Mouse (Mus musculus) stomach, postnatal 0 days (tissue): ENCODE results near the gene Fxyd3. TPM values are rescaled to one million over a fixed set of nuclear protein-coding genes. Genes with fewer than 3 reads are reported as not detected.

Source experiments
- ATAC-seq: fragments of 200-750 bp; cut with Nextera tagmentation; 2 replicates; pipeline ENCODE4 v1.8.0; 2017; ENCODE audit not compliant: low FRiP score, low TSS enrichment
- DNase-seq: peaks from one replicate; pipeline ENCODE4 v3.0.0-alpha.2; 2016; ENCODE audit warnings: low spot score
- H3K27ac ChIP-seq: fragments of 300-500 bp; sonication (generic); replicated peaks from 2 replicates; pipeline ENCODE4 v1.5.1; 2014; ENCODE audit warnings: mild to moderate bottlenecking, control low read depth
- H3K27me3 ChIP-seq: fragments of 300-500 bp; sonication (generic); 2 replicates; pipeline ENCODE4 v1.6.1; 2014; ENCODE audit warnings: low read length; ENCODE audit not compliant: control insufficient read depth, insufficient read depth
- H3K36me3 ChIP-seq: fragments of 300-500 bp; sonication (generic); 2 replicates; pipeline ENCODE4 v1.6.1; 2014; ENCODE audit warnings: low read length, mixed read lengths; ENCODE audit not compliant: control insufficient read depth, insufficient read depth
- H3K4me1 ChIP-seq: fragments of 300-500 bp; sonication (generic); replicated peaks from 2 replicates; pipeline ENCODE4 v1.6.1; 2014; ENCODE audit warnings: antibody characterized with exemption; ENCODE audit not compliant: control insufficient read depth, insufficient read depth
- H3K4me2 ChIP-seq: fragments of 300-500 bp; sonication (generic); replicated peaks from 2 replicates; pipeline ENCODE4 v1.6.1; 2014; ENCODE audit warnings: low read depth, mild to moderate bottlenecking, control low read depth, moderate library complexity
- H3K4me3 ChIP-seq: fragments of 300-500 bp; sonication (generic); 2 replicates; pipeline ENCODE4 v1.5.1; 2014; ENCODE audit warnings: low read depth, low read length, control low read depth
- H3K9ac ChIP-seq: fragments of 300-500 bp; sonication (generic); 2 replicates; pipeline ENCODE4 v1.6.1; 2014; ENCODE audit warnings: mild to moderate bottlenecking, low read length, control low read depth, mixed read lengths
- H3K9me3 ChIP-seq: fragments of 300-500 bp; sonication (generic); 2 replicates; pipeline ENCODE4 v1.6.1; 2016; ENCODE audit warnings: low read length; ENCODE audit not compliant: control insufficient read depth
- CTCF ChIP-seq: IDR thresholded peaks from 2 replicates; pipeline ENCODE4 v1.5.1; 2016; ENCODE audit warnings: antibody characterized with exemption, low read depth, mild to moderate bottlenecking, moderate library complexity
- EP300 ChIP-seq: optimal IDR thresholded peaks from 2 replicates; pipeline ENCODE3; 2016; ENCODE audit warnings: antibody characterized with exemption
- WGBS: fragments of 180-500 bp; shearing (Covaris S2); extraction: QIAGEN DNeasy Blood & Tissue Kit; methylation state at CpG from one replicate; pipeline ENCODE4 v1.1.7; 2014; 5-methylcytosine and 5-hydroxymethylcytosine counted together
- polyA plus RNA-seq: library from polyadenylated mRNA; unstranded; fragments of >200 nt; fragmentation: Nextera tagmentation; extraction: Ambion mirVana; gene quantifications from 2 replicates; pipeline ENCODE4 v1.2.1, GENCODE M21; 2015

Gene Fxyd3
- polyA plus RNA-seq, 1 experiment from 2014 or later = 1,122 TPM

DNA sequence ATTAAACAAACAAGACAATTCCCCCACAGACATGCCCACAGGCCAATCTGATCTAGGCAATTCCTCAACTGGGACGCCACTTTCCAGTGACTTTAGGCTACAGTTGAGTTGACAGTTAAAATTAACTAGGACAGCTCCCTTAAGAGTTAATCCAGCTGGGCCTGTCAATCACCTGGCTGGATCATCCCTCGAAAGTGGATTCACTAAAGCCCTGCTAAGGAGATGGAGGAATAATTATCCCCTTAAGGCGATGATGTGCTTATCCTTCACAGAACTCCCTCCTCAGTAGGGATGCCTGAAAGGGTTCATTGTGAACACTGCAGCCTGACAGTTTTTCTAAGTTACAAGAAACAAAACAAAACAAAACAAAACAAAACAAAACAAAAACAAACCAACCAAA, 4.1 kb upstream of the Fxyd3 start:
- 78% methylated on average over 3 of the region's 3 CpGs for WGBS
- no peak for ATAC-seq
- no peak overlapping the region for H3K27ac ChIP-seq
- H3K36me3 ChIP-seq = no peaks in the 10 kb centered on the region
- no peak overlapping the region for H3K9ac ChIP-seq
- no peaks in the 10 kb centered on the region for H3K27me3 ChIP-seq
- no peak overlapping the region for H3K4me2 ChIP-seq
- no peaks in the 10 kb centered on the region for H3K9me3 ChIP-seq
- peaks cover 3% of the 10 kb centered on the region; the same call in 1 of the 2 replicates for H3K4me1 ChIP-seq
- H3K4me3 ChIP-seq = no peak overlapping the region
- DNase-seq = no peak
- TF ChIP-seq EP300 (no peak), CTCF (no peak)

DNA sequence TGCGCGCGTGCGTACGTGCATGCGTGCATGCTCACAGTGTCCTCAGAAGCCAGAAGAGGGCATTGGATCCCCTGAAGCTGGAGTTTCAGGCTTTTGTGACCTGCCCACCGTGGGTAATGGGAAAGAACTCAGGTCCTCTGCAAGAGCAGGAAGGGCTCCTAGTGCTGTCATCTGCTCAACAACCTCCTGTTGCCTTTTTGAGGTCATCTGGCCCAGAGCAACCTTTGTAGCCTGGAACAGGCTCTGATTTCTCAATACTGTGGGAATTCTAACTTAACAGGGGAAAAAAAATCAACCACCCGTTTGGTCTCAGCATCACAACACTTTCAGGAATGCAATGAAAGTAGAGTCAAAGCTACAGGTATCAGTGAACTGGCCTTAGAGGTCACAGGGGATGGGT, 3.2 kb upstream of the Fxyd3 start:
- no peak overlapping the region for H3K27ac ChIP-seq
- H3K4me1 ChIP-seq = peaks cover under 1% of the 10 kb centered on the region; the same call in 1 of the 2 replicates
- no peak overlapping the region for H3K9ac ChIP-seq
- no peak overlapping the region for H3K4me2 ChIP-seq
- H3K36me3 ChIP-seq = no peaks in the 10 kb centered on the region
- ATAC-seq (no peak), DNase-seq (no peak)
- H3K9me3 ChIP-seq = no peaks in the 10 kb centered on the region
- TF ChIP-seq EP300 (no peak), CTCF (no peak)
- no peak overlapping the region for H3K4me3 ChIP-seq
- no peaks in the 10 kb centered on the region for H3K27me3 ChIP-seq
- WGBS = 83% methylated on average over 8 of the region's 8 CpGs

DNA sequence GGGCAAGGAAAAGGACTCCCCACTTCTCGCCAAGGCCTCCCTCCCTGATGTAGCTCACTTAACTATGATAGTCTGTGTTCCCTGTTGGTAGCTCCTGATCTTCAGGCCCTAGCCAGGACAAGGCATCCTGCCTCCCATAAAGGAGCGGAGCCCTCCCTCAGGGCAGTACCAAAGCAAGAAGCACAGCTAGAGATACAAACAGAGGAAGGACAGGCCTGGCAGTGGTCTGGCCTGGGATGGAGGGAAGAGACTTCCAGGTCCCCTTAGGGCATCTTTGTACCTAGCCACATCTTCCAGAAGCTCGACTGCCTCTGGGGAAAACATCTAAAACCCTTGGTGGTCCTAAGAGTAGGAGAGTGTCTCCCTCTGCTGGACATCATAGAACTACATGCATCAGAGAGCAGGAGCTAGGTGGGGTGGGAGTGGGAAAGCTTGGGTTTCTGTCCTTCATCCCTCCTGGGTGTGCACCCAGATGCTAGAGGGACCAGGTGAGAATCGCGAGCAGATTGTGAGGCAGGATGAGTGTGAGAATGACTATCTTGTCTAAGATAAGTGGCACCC, 1.5 kb upstream of the Fxyd3 start:
- Histone ChIP-seq H3K4me3 (no peak overlapping the region), H3K36me3 (no peaks in the 10 kb centered on the region), H3K27me3 (no peaks in the 10 kb centered on the region), H3K4me2 (no peak overlapping the region), H3K9ac (no peak overlapping the region), H3K9me3 (no peaks in the 10 kb centered on the region), H3K4me1 (no peaks in the 10 kb centered on the region), H3K27ac (no peak overlapping the region; the same call in 1 of the 2 replicates)
- DNase-seq (peak; percentile 57), ATAC-seq (no peak; the same call in 1 of the 2 replicates)
- WGBS = 37% methylated on average over 5 of the region's 5 CpGs
- TF ChIP-seq EP300 (no peak), CTCF (peak; percentile 94)

DNA sequence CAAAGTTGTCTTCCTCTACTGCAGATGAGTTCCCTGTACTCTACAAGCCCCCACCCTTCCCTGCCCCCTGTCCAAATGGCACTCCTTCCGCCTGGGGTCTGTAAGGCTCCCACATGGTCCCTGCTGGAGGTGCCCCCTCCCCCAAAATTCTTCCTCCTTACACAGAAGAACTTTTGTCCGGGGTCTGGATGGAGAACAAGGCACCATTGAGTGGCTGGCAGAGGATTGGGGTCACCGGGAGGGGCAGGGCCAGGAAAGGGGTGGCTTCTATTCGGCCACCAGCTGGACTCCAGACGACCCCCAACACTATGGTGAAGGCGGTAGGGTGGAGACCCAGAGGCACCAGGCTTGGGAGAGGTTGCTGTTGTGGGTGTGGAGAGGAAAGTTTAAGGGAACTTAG, 966 bp upstream of the Fxyd3 start:
- Histone ChIP-seq H3K36me3 (no peaks in the 10 kb centered on the region), H3K9me3 (no peaks in the 10 kb centered on the region), H3K27ac (no peak overlapping the region; the same call in 1 of the 2 replicates), H3K27me3 (no peaks in the 10 kb centered on the region), H3K9ac (no peak overlapping the region), H3K4me2 (no peak overlapping the region), H3K4me1 (no peaks in the 10 kb centered on the region), H3K4me3 (no peak overlapping the region)
- no peak for TF ChIP-seq CTCF
- TF ChIP-seq EP300 = no peak
- DNase-seq (no peak), ATAC-seq (no peak)
- 50% methylated on average over 6 of the region's 6 CpGs for WGBS

DNA sequence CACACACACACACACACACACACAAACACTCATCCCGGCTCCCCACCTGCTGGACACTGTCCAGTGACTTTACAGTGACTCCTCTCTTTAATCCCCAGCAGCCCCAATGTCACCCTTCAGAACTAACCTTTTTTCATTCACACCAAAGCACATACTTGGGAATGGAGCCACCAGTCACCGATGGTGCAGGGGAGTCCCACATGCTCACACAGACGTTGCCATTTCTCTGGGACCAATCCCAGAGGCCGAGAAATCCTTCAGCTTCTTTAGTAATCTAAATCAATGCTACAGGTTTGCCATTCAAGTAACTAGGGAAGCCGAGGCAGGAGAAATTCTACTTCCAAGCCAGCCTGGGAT, 1.8 kb downstream of the Fxyd3 start:
- 36% methylated on average over 5 of the region's 5 CpGs for WGBS
- H3K9ac ChIP-seq = peak overlapping the region; percentile 41; the same call in 1 of the 2 replicates
- DNase-seq (no peak), ATAC-seq (no peak)
- peak overlapping the region; percentile 87; the same call in 1 of the 2 replicates for H3K27ac ChIP-seq
- no peaks in the 10 kb centered on the region for H3K9me3 ChIP-seq
- peak overlapping the region; percentile 59 for H3K4me2 ChIP-seq
- TF ChIP-seq CTCF (no peak), EP300 (no peak)
- no peaks in the 10 kb centered on the region for H3K27me3 ChIP-seq
- no peaks in the 10 kb centered on the region; the same call in 1 of the 2 replicates for H3K36me3 ChIP-seq
- H3K4me3 ChIP-seq = peak overlapping the region; percentile 43
- H3K4me1 ChIP-seq = no peaks in the 10 kb centered on the region

DNA sequence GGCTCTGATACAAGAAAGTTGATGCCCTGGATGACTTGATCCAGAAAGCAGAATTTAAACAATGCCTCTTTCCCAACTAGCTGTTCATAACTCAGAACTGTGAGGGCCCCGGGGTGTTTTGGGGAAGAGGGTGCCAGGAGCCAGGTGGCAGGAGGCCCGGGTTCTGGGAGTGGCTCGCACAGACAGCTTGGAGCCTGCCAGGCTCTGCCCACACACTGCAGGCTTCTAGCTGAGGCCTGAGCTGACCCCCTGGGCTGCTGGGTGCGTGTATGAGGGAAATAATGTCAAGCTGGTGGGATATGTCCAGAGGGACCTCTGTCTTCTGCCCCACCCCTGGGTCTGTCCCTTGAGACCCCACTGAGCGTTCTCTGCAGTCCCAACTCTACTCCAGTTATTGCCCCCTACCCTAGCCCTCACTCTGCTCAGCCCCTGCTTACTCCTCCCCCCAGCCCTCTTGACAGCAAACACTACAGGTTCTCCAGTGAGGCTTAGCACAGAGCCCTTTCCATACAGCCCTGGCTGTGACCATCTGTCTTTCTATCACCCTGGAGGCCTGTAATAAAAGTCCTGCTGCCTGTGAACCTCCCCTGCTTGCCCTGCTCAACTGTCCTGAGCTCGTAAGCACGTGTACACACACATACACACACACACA, 2.3 kb downstream of the Fxyd3 start:
- H3K4me2 ChIP-seq = peak overlapping the region; percentile 59
- no peaks in the 10 kb centered on the region; the same call in 1 of the 2 replicates for H3K36me3 ChIP-seq
- 36% methylated on average over 7 of the region's 7 CpGs for WGBS
- H3K9ac ChIP-seq = peak overlapping the region; percentile 41
- no peaks in the 10 kb centered on the region for H3K4me1 ChIP-seq
- TF ChIP-seq EP300 = no peak
- no peak for TF ChIP-seq CTCF
- H3K9me3 ChIP-seq = no peaks in the 10 kb centered on the region
- ATAC-seq (no peak; the same call in 1 of the 2 replicates), DNase-seq (peak; percentile 55)
- H3K4me3 ChIP-seq = peak overlapping the region; percentile 43
- H3K27ac ChIP-seq = peak overlapping the region; percentile 87
- no peaks in the 10 kb centered on the region for H3K27me3 ChIP-seq
